Mouse (Mus musculus) bone marrow macrophage, adult 2 months (primary cell): ENCODE measurements around the gene Chst3.
"Not testable (repeated sequence)": the region's sequence is repeated elsewhere in the genome, so short reads cannot be mapped to it uniquely, and the experiment has no call there.

Source experiments
- CTCF ChIP-seq: IDR thresholded peaks from 2 replicates; pipeline ENCODE4 v1.5.1; 2012; ENCODE audit warnings: low read depth, mild to moderate bottlenecking, low read length, moderate library complexity
- POLR2A ChIP-seq: IDR thresholded peaks from 2 replicates; pipeline ENCODE4 v1.6.1; 2012; ENCODE audit warnings: mild to moderate bottlenecking, low read depth, low read length, borderline replicate concordance

DNA sequence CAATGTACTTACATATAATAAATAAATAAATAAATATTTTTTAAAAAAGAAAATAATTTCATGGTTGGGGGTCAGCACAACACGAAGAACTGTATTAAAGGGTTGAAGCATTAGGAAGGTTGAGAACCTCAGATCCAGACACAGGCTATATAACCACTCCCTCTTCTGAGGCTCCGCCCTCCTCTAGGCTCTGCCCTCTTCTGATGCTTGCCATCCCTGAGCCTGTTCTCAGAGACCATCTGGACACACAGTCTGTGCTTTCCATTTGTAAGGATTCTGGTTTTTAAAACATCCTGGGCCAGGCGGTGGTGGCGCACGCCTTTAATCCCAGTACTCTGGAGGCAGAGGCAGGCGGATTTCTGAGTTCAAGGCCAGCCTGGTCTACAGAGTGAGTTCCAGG lies 16.8 kb upstream of the Chst3 start:
- TF ChIP-seq CTCF, POLR2A: not testable (repeated sequence)
